Mouse (Mus musculus) liver (tissue): ENCODE data around the gene Hs3st3a1.
A peak's percentile ranks its signal among the peaks of the same experiment; 100 is the strongest.

Source experiments
- DNase-seq: peaks from one replicate; pipeline ENCODE4 v3.0.0-alpha.2; 2020; ENCODE audit warnings: mixed read lengths

The Hs3st3a1 gene

DNA sequence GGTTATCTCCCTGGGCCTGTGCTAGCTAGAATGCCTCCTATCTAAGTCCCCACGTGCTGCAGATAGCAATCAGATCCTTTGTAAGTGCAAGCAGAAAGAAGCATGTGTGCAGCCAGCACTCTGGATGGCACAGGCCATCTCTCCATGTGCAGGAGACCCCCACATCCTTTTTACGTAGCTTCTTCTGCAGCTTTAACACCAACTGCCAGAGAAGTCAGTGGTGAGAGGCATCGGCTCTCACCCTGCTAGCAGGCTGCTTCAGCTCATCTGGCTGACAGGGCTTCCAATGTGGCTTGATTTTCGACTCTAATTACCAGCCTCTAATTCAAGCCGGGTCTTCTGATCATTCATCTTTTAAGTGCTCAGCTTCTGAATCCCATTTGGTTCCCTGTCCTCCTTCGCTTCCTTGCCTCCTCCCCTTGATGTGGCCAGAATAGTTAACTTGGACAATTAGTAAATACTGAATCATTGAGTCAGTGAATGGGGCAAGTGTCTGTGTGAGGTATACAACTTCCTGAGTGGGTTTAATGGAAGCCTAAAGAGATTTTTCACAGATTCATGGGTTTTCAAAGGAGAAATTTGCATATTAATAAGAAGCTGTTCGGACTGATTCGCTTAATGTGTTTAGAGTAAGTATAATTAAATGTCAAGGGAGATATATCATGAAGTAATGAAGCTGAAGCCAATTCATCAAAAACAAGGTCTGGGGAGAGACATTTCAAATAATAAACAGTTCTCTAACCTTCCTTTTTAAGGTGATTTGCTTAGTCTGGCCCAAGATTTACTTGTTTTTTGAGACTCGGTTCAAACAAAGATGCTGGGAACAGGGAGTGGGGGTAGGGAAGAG is 54.7 kb downstream of the Hs3st3a1 start:
- DNase-seq = no peak

DNA sequence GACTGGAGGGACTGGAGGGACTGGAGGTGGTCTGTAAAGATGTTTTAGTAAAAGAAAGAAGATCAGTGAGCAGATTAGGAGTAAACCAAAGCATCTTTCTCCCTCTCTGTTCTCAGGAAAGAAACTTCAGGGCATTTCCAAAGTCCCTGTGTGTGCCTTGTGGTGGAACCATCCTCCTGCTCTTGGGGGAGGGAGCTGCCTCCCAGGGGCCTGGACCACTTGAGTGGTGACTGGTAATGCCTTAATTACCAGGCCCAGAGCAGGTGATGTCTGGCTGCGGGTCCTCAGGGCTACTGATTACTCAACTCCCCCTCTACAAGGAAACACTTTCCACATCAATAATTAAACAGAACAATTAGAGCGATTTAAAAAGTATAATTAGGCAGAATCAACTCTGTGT is 59.3 kb downstream of the Hs3st3a1 start:
- DNase-seq = no peak

DNA sequence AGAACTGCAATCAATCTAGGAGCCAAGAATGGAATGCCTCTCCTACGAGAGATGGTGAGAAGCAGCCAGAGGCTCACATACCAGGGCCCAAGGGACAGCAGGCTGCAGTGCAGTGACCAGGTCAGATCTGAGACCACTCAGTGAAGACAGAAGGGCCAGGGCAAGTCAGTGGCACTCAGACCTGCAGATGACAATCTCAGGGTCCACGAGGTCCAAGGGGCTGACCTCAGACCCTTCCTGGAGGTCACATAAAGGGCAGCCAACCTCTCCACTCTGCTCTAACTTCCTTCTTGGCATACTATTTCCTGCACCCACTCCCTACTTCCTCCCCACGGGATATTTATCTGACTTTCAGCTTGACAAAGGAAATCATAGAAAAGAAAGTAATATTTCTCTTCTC is 60.8 kb downstream of the Hs3st3a1 start:
- no peak for DNase-seq

DNA sequence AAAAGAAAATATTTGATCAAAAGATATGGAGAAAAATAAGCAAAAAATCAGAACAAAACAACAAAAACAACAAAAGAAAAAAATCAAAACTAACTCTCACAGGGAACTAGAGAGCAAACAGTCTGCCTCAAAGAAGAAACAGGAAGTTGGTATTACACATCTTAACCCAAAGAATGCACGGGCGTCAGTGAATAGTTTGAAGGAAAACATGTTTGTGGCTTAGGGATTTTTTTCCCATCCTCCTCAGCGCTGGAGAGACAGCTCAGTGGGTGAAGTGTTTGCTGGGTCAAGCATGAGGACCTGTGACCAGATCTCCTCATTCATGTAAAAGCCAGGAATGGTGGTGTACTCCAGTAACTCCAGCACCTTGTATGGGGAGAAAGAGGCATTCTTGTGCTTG is 61.5 kb downstream of the Hs3st3a1 start:
- no peak for DNase-seq

DNA sequence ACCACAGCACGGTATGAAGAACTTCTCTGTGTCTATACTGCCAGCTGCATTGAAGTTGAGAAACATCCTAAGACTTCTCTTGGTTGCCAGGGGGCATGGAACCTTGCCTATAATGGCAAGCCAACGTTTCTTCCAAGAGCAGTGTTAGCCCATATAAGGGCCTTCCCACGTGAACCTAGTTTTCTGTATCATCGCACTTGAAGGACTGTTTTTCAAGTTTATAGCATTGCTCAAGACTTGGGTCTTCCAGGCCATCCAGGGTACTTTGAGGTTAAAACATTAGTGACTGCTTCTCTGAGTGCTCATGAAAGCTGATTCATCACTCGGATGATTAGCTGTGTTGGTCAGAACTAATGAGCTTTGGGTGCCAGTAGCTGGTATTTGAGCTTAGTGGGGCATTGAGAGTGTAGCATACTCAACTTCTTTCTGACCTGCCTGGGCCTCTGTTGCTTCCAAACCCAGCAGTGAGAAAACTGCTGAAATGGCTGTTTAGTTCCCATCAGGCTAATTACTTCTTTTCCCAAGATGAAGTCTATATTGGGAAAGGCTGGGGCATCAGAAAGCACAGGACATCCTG is 65.5 kb downstream of the Hs3st3a1 start:
- no peak for DNase-seq

DNA sequence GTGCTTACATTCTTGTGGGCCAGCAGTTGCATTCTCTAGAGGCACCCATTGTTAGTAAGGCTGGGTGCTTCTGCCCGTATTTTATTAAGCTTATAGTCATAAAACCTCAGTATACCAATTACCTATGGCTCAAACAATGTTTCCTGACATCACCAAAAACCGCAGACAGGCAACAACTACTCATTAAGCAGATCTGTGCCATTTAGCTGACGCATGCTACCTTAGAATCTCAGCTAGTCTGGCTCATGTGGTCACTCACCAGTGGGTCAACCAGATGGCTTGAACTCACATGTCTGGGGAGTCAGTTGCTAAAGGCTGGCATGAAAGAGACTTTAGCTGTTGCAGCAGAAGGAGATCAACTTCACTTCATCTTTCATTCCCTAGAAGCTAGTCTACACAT is 67.9 kb downstream of the Hs3st3a1 start:
- DNase-seq = no peak

DNA sequence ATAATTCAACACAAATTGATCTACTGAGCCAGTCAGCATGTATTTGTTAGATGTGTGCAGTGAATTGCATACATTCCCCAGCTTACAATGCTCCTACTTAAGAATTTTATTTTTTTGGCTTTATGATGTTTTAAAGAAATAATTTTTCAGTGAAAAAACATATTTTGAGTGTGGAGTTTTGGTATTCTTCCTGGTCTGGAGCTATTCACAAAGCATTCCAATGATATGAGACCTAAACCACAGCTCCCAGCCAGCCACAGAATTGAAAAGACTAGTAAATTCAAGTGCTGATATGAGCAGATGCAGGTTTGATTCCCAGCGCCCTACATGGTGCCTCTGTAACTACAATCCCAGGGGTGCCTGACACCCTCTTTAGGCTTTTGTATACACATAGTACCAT is 70.8 kb downstream of the Hs3st3a1 start:
- DNase-seq = no peak

DNA sequence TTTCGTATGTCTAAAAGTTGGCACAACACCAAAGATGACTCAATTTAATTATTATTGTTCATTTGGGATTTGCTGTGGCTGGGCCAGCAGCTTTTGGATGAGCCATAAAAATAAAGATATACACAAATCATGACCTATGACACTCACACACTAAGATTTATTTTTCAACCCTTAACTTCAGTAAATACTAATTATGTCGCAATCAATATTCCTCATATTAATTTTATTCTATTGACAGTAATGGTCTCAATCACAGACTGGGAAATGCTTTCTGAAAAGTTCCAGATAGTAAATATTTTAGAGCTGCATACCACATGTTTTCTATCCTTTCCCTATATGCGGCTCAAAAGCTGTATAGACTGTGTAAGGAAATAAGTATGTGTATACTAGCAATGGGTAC is 71.9 kb downstream of the Hs3st3a1 start:
- no peak for DNase-seq

DNA sequence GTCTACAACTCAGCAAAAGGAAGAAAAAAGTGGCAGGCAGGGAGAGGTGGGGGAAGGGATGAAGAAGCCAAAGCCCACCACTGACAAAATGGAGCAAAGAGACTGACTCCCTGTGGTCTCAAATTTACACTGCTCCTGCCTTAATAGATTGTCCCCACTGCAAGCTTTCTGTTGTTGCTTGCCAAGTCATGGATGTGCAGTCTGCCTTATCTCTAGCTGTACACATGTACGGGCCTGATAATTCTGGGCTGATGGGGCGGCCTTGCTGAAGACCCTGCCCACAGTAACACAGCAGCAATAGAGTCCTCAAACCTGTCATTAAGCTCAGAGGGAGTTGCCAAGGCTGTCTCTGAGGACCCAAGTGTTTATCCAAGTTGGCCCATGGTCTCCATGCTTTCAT is 74.0 kb downstream of the Hs3st3a1 start:
- peak; percentile 80 for DNase-seq

DNA sequence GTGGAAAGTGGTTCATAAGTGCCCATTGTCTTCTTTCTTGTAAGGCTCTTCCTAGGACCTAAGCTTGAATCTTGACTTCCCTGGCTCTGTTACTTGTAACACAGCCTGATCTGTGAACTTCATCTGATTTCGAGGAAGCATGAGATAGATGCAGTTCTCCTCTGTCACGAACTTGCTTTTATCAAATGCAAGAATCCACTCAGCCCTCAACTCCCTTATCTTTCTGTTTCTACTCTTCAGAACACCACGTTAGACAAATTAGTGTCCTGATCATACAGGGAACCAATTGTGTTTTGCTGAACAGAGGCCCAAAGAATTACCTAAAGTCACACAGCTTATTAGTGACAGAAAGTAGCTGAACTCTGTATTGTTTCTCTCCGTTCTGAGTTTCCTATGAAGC is 77.2 kb downstream of the Hs3st3a1 start:
- no peak for DNase-seq

DNA sequence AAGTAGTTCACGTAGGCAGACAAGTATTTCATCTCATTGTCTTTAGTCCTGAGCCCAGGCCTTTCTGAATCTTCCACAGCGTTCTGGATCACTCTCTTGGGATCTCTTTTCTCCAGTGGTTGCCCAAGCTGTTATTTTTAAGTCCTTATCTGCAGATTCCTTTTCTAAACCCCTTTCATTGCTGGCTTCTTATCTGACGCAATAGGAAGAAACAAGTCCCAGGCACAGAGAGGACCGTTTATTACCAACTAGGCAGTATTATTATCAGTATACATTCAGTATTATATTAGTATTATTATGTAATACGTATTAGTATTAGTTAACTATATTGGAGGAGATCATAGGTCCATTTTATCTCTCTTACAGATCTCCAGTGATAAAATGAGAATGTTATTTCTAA is 78.3 kb downstream of the Hs3st3a1 start:
- DNase-seq = no peak

DNA sequence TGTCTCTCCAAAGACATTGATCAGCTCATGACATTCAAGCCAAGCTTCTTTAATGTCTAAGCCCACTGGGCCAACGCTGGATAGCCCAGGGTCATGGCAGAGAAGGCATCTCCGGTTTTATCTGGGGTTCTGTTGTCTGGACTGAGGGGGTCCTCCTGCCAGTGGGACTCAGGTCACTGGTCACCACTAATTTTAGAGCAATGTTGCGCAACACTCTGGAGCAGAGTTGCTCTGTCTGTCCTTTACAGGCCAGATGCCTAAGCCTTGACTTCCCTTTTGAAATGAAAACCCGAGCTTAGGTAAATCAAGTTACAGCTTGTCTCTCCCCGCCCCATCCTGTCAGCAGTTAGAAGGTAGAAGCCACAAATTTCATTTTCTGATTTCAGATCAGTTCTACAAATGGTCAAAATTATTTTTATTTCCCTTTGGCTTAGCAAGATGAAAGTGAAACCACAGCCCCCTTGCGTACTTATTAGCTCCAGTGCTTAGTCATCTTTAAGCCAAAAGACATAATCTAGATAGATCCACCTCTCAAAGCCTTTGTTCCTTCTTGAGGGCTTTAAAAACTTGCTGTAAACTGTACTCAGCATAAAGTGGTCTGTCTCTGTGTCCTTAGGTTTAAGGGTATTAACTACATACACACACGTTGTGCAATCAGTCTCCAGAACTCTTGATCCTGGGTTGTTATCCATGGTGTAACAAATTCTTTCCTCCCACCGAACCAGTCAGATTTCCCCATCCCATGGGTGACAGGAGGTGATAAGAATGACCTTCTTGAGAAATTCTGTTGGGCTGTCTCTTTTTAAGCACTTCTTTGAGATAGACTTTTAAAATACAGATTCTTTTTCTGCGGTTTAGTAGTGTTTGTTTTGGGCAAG is 81.8 kb downstream of the Hs3st3a1 start:
- no peak for DNase-seq

DNA sequence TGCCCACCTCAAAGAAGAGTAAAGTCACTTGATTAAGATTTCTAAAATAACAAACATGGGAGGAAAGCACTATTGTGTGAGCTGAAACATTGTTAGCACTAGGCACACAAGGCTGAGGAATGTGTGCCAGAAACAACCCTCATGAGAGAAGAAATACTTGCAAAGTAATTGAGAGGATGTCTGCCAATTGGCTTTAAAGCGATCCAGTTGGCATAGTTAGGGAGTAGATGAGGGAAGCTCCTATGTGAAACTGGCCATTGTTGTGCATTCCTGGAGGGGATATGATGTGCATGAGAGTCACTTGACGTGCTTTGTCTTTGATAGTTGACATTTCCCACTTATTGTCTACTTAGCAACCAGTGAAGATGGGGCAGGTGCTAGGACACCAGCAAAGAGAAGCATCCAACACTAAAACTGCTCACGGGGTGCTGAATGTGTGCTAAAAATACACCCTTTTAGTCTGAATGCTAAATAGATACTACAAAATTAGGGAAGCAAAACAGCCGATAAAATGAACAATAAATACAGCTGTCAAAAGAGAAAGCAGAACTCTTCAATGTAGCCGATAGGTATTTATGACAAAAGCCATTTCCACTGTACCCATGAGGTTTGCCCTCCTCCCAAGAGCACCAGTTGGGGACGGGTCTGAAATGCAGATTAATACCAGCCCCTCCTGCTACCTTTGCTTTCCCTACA is 83.2 kb downstream of the Hs3st3a1 start:
- no peak for DNase-seq

DNA sequence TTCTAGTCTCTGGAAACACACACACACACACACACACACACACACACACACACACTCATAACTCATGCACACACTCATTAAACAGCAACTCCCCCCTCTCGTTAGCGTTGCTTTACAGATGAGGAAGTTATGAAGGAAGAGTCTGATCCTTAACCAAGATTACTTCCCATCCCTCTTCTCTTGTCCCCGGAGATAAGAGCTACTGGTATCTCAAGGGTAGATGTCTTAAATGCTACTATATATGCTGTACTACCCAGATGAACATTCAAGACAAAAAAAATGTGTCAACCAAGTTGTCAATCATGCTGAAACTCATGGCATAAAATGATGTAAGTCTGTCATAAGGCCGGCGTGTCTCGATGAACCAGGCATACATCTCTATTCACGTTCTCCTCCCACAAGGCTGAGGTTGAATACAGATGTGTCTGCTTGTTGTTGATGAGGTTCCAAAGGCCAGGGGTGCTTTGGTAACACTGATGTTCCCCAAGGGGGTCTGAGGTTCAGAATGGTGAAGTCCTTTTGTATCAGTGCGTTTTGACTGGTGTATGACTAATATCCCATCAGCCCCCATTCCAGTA is 89.0 kb downstream of the Hs3st3a1 start:
- DNase-seq = no peak

DNA sequence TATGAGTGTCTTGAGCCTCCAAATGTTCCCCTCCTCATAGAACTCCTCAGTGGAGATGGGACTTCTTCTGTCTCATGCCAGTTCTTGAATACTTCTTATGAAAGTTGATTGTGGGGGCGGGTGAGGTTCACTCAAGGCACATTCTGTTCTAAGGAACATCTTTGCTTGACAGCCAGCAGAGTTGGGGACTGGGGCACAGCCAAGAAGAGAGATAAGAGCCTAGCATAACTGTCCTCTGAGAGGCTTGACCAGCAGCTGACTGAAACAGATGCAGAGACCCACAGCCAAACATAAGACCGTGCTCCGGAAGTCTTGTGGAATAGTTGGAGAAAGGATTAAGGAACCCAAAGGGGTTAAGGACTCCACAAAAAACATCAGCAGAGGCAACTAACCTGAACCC is 102.1 kb downstream of the Hs3st3a1 start:
- DNase-seq = no peak

DNA sequence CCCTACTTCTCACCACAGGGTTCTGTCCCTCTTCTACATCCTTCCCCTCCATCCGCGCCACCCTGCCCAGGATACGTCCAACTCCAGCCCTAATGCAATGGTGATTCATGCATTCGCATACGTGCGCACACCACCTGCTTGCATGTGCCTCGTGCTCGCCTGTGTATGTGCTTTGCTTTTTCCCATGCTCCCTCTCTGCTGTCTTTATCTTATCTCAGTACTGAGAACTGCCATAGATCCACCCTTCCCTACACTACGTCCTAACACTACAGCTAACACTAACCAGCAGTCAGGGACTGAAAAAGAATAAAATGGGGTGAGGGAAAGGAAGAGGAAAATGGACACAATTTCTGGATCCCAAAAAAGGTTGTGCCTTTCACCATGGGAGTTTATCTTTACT is 106.7 kb downstream of the Hs3st3a1 start:
- DNase-seq = no peak

DNA sequence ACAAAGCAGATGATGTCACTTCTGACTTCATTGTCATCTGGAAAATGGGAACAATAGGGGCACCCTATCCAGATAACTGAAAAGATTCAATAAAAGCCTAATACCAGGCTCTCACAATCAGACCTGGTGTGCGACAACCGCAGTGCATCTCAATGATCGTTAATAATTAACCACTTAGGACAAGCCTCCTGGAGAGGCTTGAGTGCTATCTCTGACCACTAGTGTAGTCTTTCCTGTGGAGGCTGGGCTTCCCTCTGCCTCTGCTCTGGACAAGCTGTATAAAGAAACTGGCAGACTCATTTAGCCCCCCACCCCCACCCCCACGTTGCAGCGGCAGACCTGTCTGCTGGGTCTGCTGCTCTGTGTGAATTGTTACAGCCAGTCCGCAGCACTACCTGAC is 107.2 kb downstream of the Hs3st3a1 start:
- peak; percentile 9 for DNase-seq

DNA sequence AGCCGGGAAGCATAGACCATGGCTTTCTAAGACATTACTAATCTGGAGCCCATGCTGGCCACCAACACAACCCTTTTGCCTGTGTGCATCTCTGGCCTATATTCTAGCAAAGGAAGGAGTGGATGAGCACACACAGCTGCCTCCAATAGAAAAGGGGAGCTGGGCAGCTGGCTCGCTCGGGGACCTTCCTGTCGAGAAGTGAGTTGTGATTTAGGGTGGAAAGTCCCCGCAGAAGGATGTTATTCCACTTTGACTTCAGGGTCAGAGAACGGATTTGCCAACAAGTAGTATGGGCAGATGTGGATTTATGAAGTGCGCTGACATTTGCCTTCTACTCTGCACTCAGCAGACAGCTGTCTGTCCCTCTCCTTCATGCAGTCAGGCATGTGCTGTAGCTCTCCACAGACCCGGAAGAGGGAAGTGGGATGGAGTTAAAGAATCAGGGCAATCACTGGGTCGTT is 108.1 kb downstream of the Hs3st3a1 start:
- DNase-seq = no peak

DNA sequence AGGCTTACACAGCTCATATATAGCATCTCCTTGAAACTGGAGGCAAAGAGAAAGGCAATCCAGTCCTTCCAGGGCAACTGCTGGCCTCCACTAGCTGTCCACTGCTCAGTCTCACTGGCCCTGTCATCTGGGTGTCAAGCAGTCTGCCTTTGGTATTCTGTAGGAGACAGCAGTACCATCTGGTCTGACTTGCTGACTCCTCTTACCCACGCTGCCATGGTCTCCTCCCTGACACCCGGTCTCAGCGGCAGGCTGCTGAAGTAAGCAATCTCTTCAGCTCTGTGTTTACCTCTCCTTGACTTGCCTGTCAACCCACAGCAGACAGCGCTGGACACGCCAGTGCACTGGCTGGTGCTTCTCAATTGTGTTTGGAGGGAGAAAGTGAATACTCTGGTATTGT is 109.1 kb downstream of the Hs3st3a1 start:
- no peak for DNase-seq

DNA sequence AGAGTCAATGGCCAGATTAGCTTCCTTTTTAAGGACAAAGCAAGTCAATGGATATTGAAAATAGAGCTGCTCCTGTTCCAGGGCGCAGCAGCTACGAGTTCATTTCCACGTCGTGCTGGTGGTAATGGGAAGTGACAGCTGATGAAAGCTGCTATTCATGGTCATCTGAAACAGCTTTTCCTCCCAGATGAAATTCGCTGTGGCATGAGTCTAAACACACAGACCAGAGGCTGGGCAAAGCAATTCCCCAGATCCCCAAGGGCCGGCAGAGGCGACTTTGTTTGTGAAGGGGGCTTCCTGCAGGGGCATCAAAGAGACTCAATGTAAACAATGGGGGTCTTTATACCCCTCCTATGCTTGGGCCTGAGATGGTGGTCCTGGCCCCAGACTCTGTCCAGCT is 114.2 kb downstream of the Hs3st3a1 start:
- no peak for DNase-seq

DNA sequence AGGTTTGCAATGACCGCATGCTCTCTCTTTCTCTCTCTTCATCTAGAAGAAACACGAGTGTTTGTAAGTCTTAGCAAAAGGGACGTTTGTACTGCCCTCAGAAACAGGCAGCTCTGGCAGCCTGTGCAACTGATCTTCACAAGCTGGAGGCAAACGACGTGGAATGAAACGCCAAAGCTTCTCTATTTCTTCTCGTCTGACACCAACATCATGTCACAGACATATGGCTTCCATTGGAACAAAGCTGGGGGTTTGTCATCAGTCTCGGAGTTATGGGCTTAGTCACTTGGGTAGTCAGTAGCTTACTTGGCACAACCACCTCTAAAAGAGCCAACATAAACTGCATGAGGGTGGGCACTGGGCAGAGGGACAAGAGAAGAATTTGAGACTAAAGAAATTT is 114.8 kb downstream of the Hs3st3a1 start:
- no peak for DNase-seq

DNA sequence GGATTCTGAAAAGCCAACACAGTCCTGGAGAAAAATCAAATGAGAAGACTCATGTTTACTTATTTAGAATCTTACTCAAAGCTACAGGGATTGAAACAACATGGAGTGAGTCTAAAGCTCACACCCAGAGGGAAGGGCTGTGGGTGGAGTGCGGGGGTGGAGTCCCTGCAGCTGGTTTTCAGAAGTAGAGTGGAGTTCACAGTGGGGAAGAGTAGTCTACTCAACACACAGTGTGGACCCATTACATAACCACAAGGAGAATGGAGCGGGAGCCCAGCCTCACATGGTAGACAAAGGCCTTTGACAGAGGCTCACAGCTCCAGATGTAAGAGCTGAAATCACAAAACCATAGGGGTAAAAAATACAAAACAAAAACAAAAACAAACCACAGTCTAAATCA is 123.2 kb downstream of the Hs3st3a1 start:
- no peak for DNase-seq

DNA sequence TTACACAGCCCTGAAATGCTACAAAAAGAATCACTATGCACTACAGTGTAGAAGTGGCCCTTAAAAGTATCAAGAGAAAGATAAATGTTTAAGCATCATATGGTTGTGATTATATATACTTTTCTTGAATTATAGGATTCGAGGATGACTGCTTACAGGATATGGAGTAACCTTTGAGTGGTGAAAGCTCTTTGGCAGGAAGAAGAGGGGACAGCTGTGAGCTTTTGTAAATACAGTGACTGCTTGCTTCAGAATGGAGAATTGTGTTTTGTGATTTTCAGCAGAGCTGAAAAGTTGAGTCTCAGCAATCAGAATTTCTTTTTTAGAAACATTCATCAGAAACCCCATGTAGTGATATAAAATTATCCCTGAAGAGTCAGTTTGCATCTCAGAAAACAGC is 124.3 kb downstream of the Hs3st3a1 start:
- DNase-seq = no peak
